Mouse (Mus musculus) right cerebral cortex, postnatal 36 days (tissue): ENCODE data around the gene Psmd5.
"Not testable (repeated sequence)": the region's sequence is repeated elsewhere in the genome, so short reads cannot be mapped to it uniquely, and the experiment has no call there.

Experiments used
- DNase-seq, 2 experiments: peaks; one replicate each; pipeline ENCODE4 v3.0.0; 2022; ENCODE audit warnings: low spot score in 2 of 2, mixed read lengths in 1 of 2

Psmd5 gene

DNA sequence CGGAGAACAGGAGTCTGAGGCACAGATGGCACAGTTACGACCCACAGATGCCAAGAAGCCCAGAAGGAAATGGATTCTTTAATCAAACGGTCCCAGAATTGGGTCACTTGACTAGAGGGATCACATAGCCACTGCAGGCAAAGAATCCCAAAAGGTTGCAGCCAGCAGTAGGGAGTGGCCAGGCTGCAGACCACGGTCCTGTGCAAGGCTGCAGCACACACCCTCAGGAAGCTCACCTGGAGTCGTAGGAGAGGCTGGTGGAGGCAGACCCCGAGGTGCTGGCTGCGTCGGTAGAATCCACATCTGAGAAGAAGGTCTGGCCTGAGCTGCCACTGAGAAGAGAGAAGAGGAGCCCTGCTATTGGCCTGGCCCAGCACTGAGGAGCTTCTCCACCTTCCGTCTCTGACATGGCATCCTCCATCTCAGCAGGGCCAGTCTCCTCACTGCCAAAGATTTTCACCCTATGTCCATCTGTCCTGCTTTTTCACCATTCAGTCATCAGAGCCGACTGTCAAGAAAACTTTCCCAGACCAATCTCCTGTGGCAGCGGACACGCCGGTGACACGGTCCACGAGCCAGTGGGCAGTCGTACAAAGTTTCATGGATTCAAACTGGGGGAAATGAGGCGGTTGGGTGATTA is 22.2 kb upstream of the Psmd5 start:
- DNase-seq = no peak

DNA sequence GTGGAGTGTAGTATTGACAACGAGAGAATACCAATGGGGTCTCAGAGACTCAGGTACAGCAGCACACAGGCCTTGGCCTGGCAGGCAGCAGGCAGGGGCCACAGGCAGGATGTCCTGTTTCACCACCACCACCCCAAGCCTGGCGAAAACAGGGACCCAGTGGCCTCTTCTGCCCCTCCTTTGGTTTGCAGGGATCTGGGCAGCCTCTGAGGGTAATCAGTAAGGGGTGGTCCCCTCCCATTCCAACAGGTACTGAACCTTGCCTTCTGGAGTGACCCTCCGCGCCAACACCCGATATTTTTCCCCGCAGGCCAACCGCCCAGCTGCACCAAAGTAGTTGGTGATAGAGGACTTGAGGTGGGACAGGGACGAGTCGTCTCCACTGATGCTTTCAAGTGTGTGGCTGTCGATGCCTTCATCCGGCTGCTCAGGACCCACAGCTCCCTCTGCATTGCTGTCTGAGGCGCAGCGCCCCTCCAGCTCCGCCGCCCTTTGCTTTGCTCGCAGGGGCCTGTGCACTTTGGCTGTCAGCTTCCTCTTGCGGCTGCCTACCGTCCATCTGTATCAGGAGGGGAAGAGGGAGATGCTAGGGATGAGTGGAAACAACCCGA is 20.8 kb upstream of the Psmd5 start:
- DNase-seq = no peak

DNA sequence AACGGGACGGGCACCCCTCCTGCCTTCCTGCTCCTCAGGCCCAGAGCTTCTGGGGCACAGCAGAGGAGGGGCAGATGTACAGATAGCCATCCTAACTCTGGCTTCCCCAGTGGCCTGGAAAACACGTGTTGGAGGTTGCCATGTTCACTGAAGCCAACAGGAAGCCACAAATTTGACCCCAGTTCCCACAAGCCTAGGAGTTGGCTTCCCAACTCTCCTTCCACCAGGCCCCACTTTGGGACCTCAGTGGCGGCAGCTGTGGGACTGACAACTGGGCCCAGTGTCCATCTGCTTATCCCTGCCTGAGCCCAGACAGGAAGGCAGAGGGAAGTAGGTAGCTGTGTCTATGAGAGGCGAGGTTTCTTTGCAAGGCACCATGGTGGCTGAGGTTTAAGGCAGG is 19.2 kb upstream of the Psmd5 start:
- no peak for DNase-seq

DNA sequence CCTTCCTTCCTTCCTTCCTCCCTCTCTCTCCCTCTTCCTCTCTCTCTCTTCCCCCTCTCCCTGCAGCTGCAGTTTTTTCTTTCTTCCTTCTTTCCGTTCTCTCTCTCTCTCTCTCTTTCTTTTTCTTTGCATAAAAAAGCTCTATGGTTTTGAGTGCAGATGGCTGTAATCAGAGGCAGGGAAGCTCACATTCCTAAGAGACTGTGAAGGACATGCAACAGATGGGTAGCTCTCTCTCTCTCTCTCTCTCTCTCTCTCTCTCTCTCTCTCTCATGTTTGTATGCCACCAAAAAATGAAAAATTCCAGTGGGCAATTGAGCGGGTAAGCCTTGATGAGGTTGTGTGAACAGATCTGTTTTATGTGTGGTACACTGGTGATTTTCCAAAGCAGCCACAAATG is 9.4 kb upstream of the Psmd5 start:
- no peak for DNase-seq

DNA sequence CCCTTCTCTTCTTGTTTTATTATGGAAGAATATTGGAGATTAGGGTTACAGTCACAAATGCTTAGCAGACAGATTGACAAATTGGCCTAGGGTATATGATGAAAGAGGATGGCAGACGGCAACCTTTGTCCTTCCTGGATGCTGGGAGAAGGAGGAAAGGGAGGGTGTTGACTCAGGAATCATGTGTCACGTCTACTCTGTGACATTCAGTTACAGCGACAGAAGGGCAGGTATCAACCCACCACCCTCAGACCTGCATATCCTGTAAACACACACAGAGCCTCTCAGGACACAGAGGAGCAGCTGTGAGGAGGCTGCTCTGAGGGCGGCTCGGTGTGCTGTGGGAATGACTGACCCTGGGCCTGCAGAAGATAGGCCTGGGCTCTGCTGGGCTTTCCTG is 8.4 kb upstream of the Psmd5 start:
- no peak for DNase-seq

DNA sequence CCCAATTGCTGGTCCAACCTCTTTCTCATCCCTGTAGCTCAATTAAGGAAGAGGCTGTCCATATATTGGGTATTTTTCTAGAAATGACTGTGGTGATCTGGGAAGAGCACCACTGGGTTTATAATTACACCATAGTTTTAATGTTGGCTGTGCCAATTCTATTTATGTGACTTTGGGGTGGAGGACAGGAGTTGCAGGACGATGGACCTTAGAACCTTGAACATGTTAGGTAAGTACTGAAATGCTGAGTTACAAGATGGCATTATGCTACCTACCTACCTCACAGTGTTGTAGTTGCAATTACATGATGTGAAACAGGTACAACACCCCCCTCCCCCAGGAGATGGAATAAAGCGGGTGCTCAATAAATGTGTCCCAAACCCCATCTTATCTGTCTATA is 8.0 kb upstream of the Psmd5 start:
- DNase-seq = no peak

DNA sequence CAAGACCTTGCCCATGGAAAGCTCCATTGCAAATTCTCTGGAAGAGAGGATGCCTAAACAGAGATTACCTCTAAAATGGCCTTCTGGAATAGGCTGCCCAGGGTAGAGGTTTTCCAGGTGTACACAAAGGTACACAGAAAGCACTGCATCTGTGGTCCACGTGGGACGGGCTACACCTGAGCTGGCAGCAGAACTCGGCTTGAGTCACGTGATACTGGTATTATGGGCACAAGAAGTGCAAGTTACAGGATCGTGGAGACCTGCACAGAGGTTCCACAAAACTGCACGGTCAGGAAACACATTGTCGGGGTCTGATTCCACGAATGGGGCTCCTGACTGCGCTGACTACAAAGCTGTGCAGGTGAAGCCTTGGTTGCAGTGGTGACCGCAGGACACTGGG is 5.3 kb upstream of the Psmd5 start:
- DNase-seq = no peak

DNA sequence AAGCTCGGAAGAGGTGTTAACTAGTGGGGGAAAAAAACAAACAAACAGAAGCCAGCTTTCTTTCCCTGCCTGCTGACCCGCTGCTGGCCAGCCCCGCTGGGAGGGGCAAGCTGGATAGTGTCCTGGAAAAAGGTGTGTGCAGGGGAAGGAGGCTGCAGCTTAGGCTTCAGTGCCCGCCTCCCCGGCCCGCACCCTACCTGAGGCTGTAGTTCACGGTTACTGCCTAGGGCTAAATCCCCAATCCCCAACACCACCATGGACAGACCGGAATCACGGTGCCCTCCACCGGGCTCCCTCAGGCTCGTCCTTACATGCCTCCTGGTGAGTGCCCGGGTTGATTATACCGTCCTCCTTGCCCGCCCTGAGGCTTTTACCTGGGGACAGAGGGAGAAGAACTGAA is 497 bp downstream of the Psmd5 start, which contains the start of gene Cutal:
Cutal (plus strand) TSS at position 126 of the 400 bp plus-strand sequence.
- no peak for DNase-seq

DNA sequence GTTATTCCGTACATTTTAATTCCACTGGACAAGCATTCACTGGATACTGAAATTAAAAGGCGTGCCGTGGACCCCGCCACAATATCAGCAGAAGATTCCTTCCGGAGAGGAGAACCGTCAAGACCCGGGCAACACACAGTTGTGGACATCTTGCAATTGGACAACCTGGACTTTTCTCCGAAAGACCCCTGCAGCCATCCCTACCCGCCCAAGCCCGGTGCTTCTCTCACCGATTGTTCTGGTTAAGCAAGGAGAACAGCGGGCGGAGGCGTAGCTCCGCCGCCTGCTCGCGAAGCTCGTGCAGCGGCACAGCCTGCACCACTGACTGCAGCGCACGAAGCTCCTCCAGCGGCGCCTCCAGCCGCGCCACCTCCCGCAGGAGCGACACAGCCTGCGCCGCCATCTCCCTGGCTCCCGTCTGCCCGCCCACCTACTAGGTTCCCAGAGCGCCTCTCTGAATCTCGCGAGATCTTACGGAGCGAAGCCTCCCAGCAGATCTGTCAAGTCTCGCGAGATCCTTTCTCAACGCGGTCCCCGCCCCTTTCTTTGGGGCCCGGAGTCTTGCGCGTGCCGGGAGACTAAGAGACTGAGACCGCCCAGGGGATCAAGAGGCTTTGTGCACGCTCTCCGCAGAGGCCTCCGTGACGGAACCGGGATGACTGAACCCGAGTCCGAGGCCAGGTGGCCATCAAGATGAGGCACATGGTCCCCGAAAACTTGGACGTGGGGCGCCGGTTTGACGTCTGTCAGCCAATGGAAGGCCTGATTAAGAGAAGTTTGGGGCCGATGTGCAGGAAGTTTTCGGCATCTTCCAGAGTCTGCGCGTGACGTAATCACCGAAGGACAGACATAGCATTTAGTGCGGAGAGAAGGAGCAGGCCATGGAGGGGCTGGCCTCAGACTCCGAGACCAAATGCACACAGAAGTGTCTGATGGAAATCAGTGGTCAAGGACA is 4.0 kb downstream of the Psmd5 start:
- peak; percentile 91 to 92 for DNase-seq

DNA sequence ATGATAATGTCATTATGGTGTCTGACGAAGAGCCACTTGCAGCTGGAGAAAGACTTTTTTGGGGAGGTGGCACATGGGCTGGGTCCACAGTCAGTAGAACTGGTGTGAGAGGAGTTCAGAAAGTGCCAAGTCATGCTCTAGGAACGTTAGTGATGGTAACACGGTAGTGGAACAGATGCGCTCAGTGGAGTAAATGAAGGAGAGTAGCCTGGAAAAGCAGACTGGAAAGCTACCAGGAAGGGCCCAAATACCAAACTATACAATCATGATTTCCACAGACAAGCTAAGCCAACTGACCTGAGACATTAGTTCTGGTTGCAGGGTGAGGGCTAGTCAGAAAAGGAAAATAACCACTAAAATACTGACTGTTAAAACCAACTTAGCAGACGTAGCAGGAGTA is 5.1 kb downstream of the Psmd5 start:
- DNase-seq = no peak

DNA sequence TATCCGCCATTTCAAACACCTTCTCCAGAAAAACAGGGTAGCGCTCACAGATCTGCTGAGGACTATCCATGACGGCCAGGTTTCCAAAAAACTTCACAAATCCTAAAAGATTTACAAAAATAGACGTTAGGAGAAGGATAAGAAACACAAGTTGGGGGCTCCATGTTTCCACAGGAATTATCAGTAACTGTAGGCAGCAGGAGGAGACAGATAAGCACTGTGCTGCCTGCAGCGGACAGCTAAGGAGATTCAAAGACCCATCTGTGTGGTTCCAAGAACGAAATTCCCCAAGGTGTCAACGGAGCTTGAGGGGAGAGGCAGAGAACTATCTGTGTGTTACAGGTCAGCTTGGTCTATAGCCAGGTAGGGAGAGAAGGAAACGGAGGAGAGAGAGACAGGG is 17.0 kb downstream of the Psmd5 start:
- DNase-seq = no peak

DNA sequence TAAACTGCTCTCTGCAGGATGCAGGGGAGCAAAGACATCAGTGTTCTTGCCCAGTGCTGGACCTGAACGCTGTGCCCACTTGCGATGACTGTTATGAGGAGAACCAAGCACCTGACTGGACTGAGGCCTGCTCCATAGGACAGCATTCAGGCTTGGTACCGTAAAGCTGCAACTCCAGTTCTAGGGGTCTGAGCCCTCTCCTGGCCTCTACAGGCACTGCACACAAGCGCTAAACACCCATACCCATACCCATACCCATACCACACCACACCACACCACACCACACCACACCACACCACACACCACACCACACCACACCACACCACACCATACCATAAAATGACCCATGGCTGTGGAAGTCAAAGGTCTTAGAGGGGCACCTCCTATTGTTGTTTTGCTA is 19.5 kb downstream of the Psmd5 start:
- DNase-seq = no peak

DNA sequence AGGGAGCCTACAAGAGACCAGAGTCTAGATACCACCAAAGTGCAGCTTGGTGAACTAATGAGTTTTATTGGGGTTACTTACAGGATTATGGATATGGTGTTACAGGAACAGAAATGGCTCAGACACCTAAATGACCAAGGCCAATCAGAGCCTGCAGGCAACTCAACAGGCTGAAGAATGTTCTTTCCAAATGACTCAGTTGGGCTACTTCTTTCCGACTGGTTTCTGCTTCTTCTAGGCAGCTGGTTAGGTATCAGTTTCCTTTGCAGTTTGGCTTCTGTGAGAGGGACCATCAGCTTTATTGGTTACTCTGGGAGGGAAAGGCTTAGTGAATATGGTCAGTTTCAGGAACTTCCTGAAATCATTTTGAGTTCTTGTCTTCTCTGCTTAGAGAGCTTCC is 27.1 kb downstream of the Psmd5 start:
- no peak for DNase-seq

DNA sequence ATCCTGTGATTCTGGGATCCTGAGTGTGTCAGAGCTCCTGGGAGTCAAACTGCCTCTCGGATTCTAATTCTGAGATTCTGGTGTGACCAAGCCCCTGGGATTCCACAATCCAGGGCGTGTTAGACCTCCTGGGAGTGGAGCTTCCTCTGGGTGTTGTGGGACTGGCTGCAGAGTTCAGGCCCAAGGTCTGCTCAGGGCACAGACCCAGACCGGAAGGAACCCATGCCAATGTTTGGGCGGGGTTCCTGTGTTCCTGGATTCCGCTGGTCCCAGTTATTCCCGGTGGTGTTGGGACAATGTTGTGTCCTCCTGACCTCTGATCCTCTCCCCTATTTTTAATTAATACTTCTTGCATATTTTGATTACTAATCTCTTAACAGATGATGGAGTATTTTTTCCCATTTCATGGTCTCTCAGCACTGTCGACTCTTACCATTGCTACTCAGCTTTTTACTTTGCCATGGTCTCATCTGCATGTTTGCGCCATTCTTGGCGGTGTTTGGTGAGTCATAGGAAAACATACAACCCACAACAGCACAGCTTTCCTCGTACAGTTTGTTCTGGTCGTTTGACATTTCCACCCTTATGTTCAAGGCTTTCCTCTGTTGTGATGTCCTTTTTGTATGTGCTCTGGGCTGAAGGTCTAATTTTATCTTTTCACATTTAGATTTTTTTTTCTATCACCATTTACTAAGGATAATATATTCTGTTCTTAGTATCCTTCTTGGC is 31.4 kb downstream of the Psmd5 start:
- no peak for DNase-seq

DNA sequence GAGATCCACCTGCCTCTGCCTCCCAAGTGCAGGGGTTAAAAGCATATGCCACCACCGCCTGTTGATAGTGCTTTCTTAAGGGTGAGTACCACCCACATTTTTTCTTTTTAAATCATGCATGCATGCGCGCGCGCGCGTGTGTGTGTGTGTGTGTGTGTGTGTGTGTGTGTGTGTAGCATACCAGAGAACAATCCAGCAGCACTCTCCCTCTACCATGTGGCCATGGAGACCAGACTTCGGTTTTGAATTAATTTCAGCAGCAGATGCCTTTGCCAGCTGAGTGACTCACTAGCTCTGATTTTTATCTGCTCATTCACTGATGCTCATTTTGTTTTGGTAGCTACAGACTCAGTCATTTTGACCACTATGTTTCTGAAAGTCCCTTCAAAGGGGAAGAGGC is 33.1 kb downstream of the Psmd5 start:
- DNase-seq = peak; percentile 60 to 70

DNA sequence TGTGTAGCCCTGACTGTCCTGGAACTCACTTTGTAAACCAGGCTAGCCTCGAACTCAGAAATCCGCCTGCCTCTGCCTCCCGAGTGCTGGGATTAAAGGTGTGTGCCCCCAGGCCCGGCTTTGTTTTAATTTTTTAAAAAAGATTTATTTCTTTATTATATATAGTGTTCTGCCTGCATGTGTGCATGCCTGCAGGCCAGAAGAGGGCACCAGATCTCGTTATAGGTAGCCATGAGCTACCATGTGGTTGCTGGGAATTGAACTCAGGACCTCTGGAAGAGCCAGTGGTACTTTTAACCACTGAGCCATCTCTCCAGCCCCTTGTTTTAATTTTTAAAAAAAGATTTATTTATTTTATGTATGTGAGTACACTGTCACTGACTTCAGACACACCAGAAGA is 34.6 kb downstream of the Psmd5 start:
- DNase-seq = not testable (repeated sequence)

DNA sequence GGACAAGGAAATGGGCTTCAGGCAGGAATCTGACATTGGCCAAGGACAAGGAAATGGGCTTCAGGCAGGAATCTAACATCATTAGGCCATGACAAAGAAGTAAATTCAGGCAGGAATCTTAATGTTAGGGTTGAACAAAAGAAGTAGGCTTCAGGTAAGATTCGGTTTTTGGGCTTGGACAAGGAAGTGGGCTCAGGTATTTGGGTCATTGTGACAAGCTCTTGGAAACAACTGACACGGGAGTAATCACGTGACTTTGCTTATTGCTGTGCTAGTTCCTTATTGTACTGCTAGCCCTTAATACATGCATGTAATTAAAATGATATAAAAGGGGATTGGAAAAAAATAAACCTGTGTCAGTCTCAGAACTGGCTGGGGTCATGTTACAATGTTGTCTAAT is 39.1 kb downstream of the Psmd5 start:
- no peak for DNase-seq

DNA sequence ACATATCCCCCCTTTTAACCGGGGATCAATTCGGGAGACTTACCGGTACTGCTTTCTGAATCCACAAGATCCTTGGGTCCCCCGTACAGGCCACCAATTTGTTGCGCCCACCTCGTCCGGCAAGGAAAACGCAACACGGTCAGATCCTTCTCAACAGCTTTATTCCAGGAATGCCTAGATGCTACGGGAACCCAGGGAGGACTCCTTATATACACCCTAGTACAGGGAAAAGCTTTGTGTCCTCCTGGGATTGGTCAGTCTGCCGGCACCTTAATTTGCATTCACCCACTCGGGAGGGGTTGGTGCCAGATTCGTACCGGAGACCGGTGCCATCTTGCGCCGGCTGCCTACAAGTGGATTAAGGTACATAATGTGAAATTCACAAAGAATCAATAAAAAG is 41.1 kb downstream of the Psmd5 start:
- DNase-seq = no peak

DNA sequence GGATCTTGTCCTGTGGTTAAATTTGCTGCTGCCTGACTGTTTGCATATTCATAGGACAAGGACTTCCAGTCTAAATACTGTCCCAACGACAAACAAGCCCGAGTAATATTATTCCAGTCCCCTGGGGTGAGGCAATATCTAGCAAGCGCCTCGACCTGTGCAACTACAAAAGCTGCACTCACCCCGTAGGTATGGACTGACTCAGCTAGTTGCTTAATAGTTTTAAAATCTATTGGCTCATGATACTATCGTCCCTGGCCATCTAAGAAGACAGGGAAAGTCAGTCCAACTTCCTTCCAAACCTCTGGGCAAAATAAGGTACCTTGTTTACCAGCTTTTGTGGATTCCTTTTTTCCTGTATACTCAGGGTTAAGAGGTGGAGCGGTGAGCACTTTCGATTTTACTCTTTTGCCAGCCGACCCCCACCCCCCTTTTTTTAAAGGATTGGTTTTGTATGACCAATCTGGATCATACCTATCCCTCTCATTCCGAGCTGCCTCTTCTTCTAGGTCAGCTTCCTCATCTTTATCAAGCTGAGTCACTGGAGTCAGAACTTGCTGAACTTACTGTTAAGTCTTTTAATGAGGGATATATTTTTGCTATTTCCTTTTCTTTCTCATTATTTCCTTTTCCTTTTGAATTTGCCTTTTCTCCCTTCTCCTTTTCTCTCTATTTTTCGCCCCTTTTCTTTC is 41.9 kb downstream of the Psmd5 start, which contains the start of gene Gm34653:
Gm34653 (plus strand) TSS at position 242 of the 692 bp plus-strand sequence.
- DNase-seq = not testable (repeated sequence)

DNA sequence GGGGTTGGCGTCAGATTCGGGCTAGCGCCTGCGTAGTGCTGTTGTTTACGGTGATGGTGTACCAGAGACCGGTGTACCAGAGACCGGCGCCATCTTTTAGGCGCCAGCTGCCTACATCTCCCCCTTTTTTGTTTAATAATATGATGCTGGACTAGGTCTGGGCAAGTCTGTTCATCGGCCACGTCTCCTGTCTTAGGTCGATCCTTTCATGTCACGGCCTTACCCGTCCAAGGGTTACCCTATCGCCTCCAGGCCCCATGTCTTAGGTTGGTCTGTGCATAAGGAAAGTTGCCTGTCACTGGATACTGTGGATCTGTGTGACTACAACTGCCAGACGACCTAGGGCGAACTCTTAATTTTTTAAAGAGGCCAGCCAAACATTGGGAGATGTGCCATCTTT is 44.7 kb downstream of the Psmd5 start:
- DNase-seq = not testable (repeated sequence)

DNA sequence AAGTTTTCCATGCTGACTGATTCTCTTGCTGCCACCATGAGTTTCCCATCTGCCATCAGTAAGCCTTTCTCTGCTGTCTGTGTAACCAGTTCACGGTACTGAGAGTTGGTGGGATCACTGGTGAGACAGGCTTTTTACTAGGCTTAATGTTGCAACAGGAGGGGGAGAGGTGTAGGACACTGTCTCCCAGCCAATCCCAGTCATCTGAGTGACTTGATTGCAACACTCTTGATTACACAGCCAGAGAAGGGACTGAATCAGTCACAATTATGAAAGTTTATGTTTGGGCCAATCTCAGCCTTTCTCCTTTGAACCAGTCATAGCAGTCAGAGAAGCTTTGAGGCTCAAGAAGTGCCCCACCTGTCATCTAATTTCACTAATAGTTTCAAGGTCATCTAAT is 46.7 kb downstream of the Psmd5 start:
- DNase-seq = no peak
